Mouse (Mus musculus) CH12.LX (cell line): Measurements from ENCODE around the gene Il22ra1. TPM values are rescaled to one million over a fixed set of nuclear protein-coding genes. Genes with fewer than 3 reads are reported as not detected.

Experiments used
- DNase-seq: peaks from one replicate; pipeline ENCODE4 v3.0.0-alpha.2; 2013; ENCODE audit errors: extremely low read depth
- H3K27ac ChIP-seq: 2 replicates; pipeline ENCODE4 v1.5.1; 2012; ENCODE audit warnings: low read depth, mild to moderate bottlenecking, control low read depth, moderate library complexity; ENCODE audit not compliant: insufficient read depth
- H3K27me3 ChIP-seq: replicated peaks from 2 replicates; pipeline ENCODE3; 2012; ENCODE audit warnings: inconsistent platforms
- H3K36me3 ChIP-seq, 2 experiments: replicated peaks in 1 of 2; 2 replicates each; pipeline versions ENCODE3 to v1.6.1; 2012; ENCODE audit warnings: inconsistent platforms in 1 of 2, low read length in 1 of 2, mild to moderate bottlenecking in 1 of 2, mixed read lengths in 1 of 2, moderate library complexity in 1 of 2; ENCODE audit not compliant: control insufficient read depth in 1 of 2, insufficient read depth in 1 of 2
- H3K4me1 ChIP-seq, 2 experiments: 2 replicates each; pipeline ENCODE4 v1.6.1; 2012; ENCODE audit warnings: inconsistent platforms in 1 of 2, moderate library complexity in 1 of 2; ENCODE audit not compliant: insufficient read depth in 2 of 2, control insufficient read depth in 1 of 2
- H3K4me2 ChIP-seq: 2 replicates; pipeline ENCODE4 v1.6.1; 2012; ENCODE audit warnings: low read depth, mild to moderate bottlenecking, control low read depth; ENCODE audit not compliant: poor library complexity, insufficient read depth, severe bottlenecking
- H3K4me3 ChIP-seq, 3 experiments: fragments of 150-350 bp in 1 of 3; sonication (generic) in 1 of 3; replicated peaks in 1 of 3; 2 replicates each; pipeline versions ENCODE3 to v1.5.1; 2011 to 2012; ENCODE audit warnings: low read depth in 2 of 3, low read length in 2 of 3, mild to moderate bottlenecking in 2 of 3, moderate library complexity in 2 of 3, control low read depth in 1 of 3, improper control_type of control experiment in 1 of 3, inconsistent platforms in 1 of 3, mixed read lengths in 1 of 3; ENCODE audit not compliant: poor library complexity in 1 of 3
- H3K79me2 ChIP-seq: replicated peaks from 2 replicates; pipeline ENCODE4 v1.6.1; 2012; ENCODE audit warnings: mild to moderate bottlenecking, moderate library complexity; ENCODE audit not compliant: control insufficient read depth, poor library complexity, insufficient read depth, severe bottlenecking; ENCODE audit errors: extremely low read depth
- H3K9ac ChIP-seq: 2 replicates; pipeline ENCODE4 v1.6.1; 2012; ENCODE audit warnings: low read depth, mild to moderate bottlenecking, control low read depth, moderate library complexity; ENCODE audit not compliant: insufficient read depth
- H3K9me3 ChIP-seq: replicated peaks from 2 replicates; pipeline ENCODE3; 2012; ENCODE audit warnings: low read length, inconsistent platforms, mixed read lengths
- CHD1 ChIP-seq: IDR thresholded peaks from 2 replicates; pipeline ENCODE4 v1.6.1; 2012; ENCODE audit warnings: low read depth, low read length, improper control_type of control experiment, inconsistent platforms
- CTCF ChIP-seq, 2 experiments: IDR thresholded peaks in 1 of 2; conservative IDR thresholded peaks in 1 of 2; 2 replicates each; pipeline ENCODE4 v1.5.1; 2011 to 2012; ENCODE audit warnings: low read depth in 2 of 2, low read length in 2 of 2, improper control_type of control experiment in 1 of 2, inconsistent platforms in 1 of 2, mild to moderate bottlenecking in 1 of 2, moderate library complexity in 1 of 2
- E2F4 ChIP-seq: IDR thresholded peaks from 2 replicates; pipeline ENCODE4 v1.6.1; 2011; ENCODE audit warnings: low read depth, low read length, improper control_type of control experiment; ENCODE audit not compliant: insufficient replicate concordance
- ELF1 ChIP-seq: IDR thresholded peaks from 2 replicates; pipeline ENCODE4 v1.6.1; 2014; ENCODE audit warnings: low read depth, mild to moderate bottlenecking, inconsistent platforms, low read length, improper control_type of control experiment
- EP300 ChIP-seq: IDR thresholded peaks from 2 replicates; pipeline ENCODE4 v1.6.1; 2011; ENCODE audit warnings: low read length, improper control_type of control experiment
- ETS1 ChIP-seq: conservative IDR thresholded peaks from 2 replicates; pipeline ENCODE4 v1.6.1; 2012; ENCODE audit warnings: low read depth, mild to moderate bottlenecking, inconsistent platforms, low read length, improper control_type of control experiment, moderate library complexity
- GABPA ChIP-seq: IDR thresholded peaks from 2 replicates; pipeline ENCODE4 v1.6.1; 2012; ENCODE audit warnings: low read depth, low read length, improper control_type of control experiment, inconsistent platforms; ENCODE audit not compliant: insufficient replicate concordance
- HCFC1 ChIP-seq: IDR thresholded peaks from 2 replicates; pipeline ENCODE4 v1.6.1; 2012; ENCODE audit warnings: low read depth, mild to moderate bottlenecking, inconsistent platforms, low read length, improper control_type of control experiment
- JUN ChIP-seq: IDR thresholded peaks from 2 replicates; pipeline ENCODE4 v1.6.1; 2011; ENCODE audit warnings: low read depth, mild to moderate bottlenecking, low read length, improper control_type of control experiment, moderate library complexity; ENCODE audit not compliant: insufficient read depth
- KAT2A ChIP-seq: IDR thresholded peaks from 2 replicates; pipeline ENCODE4 v1.6.1; 2012; ENCODE audit warnings: low read length, improper control_type of control experiment, inconsistent platforms; ENCODE audit not compliant: insufficient replicate concordance
- MAX ChIP-seq: IDR thresholded peaks from 2 replicates; pipeline ENCODE4 v1.6.1; 2011; ENCODE audit warnings: low read length, improper control_type of control experiment
- NELFE ChIP-seq: IDR thresholded peaks from 2 replicates; pipeline ENCODE4 v1.6.1; 2011; ENCODE audit warnings: low read depth, low read length, improper control_type of control experiment
- PAX5 ChIP-seq: IDR thresholded peaks from 2 replicates; pipeline ENCODE4 v1.6.1; 2012; ENCODE audit warnings: low read length, inconsistent platforms, mixed read lengths
- POLR2AphosphoS2 ChIP-seq: IDR thresholded peaks from 2 replicates; pipeline ENCODE4 v1.6.1; 2011; ENCODE audit warnings: low read depth, low read length, improper control_type of control experiment
- TBP ChIP-seq: conservative IDR thresholded peaks from 2 replicates; pipeline ENCODE4 v1.6.1; 2011; ENCODE audit warnings: low read depth, low read length, improper control_type of control experiment
- TCF12 ChIP-seq: IDR thresholded peaks from 2 replicates; pipeline ENCODE4 v1.6.1; 2014; ENCODE audit warnings: low read depth, mild to moderate bottlenecking, inconsistent platforms, low read length, improper control_type of control experiment
- ZC3H11A ChIP-seq: IDR thresholded peaks from 2 replicates; pipeline ENCODE4 v1.6.1; 2012; ENCODE audit warnings: low read depth, mild to moderate bottlenecking, inconsistent platforms, low read length, improper control_type of control experiment
- ZKSCAN1 ChIP-seq: IDR thresholded peaks from 2 replicates; pipeline ENCODE4 v1.6.1; 2012; ENCODE audit warnings: low read depth, inconsistent platforms, low read length, improper control_type of control experiment, borderline replicate concordance
- ZMIZ1 ChIP-seq: IDR thresholded peaks from 2 replicates; pipeline ENCODE4 v1.6.1; 2012; ENCODE audit warnings: low read depth, mild to moderate bottlenecking, inconsistent platforms, low read length, improper control_type of control experiment
- ZNF384 ChIP-seq: IDR thresholded peaks from 2 replicates; pipeline ENCODE4 v1.6.1; 2012; ENCODE audit warnings: low read depth, low read length, improper control_type of control experiment, inconsistent platforms
- dilution Hi-C: fragments of 300-500 bp; cut with MboI; formaldehyde crosslinking; loops from 2 replicates; pipeline ENCODE4 v1.14.3; 2020; ENCODE audit warnings: low sequenced_read_pairs; ENCODE audit not compliant: extremely low pct_unique_long_range_greater_than_20kb, extremely low pct_ligation_motif_present
- in situ Hi-C: fragments of 300-500 bp; cut with MboI; formaldehyde crosslinking; loops from 3 replicates; pipeline ENCODE4 v1.14.3; 2019; ENCODE audit warnings: low sequenced_read_pairs, low pct_ligation_motif_present, low pct_unique_long_range_greater_than_20kb, mixed read lengths
- polyA plus RNA-seq: library from polyadenylated mRNA; unstranded; fragments of >175 nt; gene quantifications from 2 replicates; pipeline ENCODE4 v1.2.1, GENCODE M21; 2012; ENCODE audit warnings: low read depth; ENCODE audit not compliant: insufficient read length
- total RNA-seq, 2 experiments: library from RNA; depleted of rRNA; stranded (reverse); fragments of 300-350 nt in 1 of 2; fragments of >200 nt in 1 of 2; gene quantifications; 2 replicates each; pipeline ENCODE4 v1.2.3; 2012 to 2014

The Il22ra1 gene
- total and polyA plus RNA-seq, 3 experiments = not detected

DNA sequence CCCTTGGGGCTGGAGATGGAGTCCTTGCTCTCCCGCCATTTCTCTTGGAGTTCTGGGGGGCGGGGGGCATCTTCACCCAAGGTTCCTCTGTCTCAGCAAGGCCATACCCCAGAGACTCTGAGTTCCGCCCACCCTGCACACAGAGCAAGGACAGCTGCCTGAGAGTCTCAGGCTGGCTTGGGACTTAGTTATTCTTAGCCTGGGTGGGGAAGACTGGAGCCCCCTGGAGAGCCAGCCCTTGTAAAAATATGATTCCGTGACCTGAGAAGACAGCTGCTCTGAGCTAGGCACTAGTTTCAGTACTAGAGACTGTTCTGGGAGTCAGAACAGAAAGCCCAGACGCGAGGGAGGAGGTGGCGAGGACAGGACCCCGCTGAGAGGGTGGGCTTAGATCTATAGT, 37.7 kb downstream of the Il22ra1 start:
- no peak overlapping the region for H3K27ac ChIP-seq
- no peaks in the 10 kb centered on the region for H3K36me3 ChIP-seq
- in situ Hi-C loops = loop anchor here (5.0 kb wide), 1 partner anchor 38 kb away; the partner anchor contains the start of gene Il22ra1
- no peaks in the 10 kb centered on the region for H3K79me2 ChIP-seq
- no peak overlapping the region for H3K9ac ChIP-seq
- H3K4me3 ChIP-seq = no peak overlapping the region
- DNase-seq = no peak
- H3K4me2 ChIP-seq = no peak overlapping the region
- H3K4me1 ChIP-seq = peaks cover 14 to 23% of the 10 kb centered on the region in 2 experiments
- dilution Hi-C loops = no loop called here
- H3K9me3 ChIP-seq = no peaks in the 10 kb centered on the region
- TF ChIP-seq ZMIZ1 = no peak
- TF ChIP-seq PAX5 = no peak
- TF ChIP-seq EP300 = no peak
- no peak for TF ChIP-seq KAT2A
- TF ChIP-seq ELF1 = no peak
- TF ChIP-seq CHD1 = no peak
- no peak for TF ChIP-seq ZC3H11A
- H3K27me3 ChIP-seq = peaks cover 46% of the 10 kb centered on the region

GRCm38 (mm10) chr4:135766976-135767375, 39.0 kb downstream of the Il22ra1 start:
- Histone ChIP-seq H3K27me3 (peaks cover 35% of the 10 kb centered on the region), H3K4me1 (peaks cover 17 to 35% of the 10 kb centered on the region in 2 experiments), H3K4me3 (no peak overlapping the region), H3K4me2 (no peak overlapping the region), H3K9me3 (no peaks in the 10 kb centered on the region), H3K27ac (no peak overlapping the region), H3K36me3 (no peaks in the 10 kb centered on the region), H3K79me2 (no peaks in the 10 kb centered on the region)
- dilution Hi-C loops = no loop called here
- no peak for DNase-seq
- TF ChIP-seq ZNF384 (no peak), CTCF (conservative IDR thresholded peaks at IDR 0.05 in 1 of 2, IDR thresholded peaks at IDR 0.05 in 1 of 2; ENCODE audit: low read depth in 2 of 2, low read length in 2 of 2) (no peak), GABPA (no peak), E2F4 (no peak), TCF12 (no peak), JUN (no peak), CHD1 (no peak), TBP (no peak), MAX (no peak), HCFC1 (no peak), ETS1 (no peak), POLR2AphosphoS2 (no peak), KAT2A (no peak), ZMIZ1 (no peak), ZC3H11A (no peak), ZKSCAN1 (no peak), NELFE (no peak)
- TF ChIP-seq, all 38 proteins: peak for 0
- H3K9ac ChIP-seq = no peak overlapping the region
- in situ Hi-C loops = loop anchor here (5.0 kb wide), 1 partner anchor 40 kb away; the partner anchor contains the start of gene Il22ra1
